Mouse (Mus musculus) cerebellum, adult (tissue): ENCODE measurements around the gene Hist2h3c2.
"Not testable (repeated sequence)": the region's sequence is repeated elsewhere in the genome, so short reads cannot be mapped to it uniquely, and the experiment has no call there.

Experiments
- ATAC-seq: cut with Nextera tagmentation; 2 replicates; pipeline ENCODE4 v1.9.2; 2017; ENCODE audit warnings: mild to moderate bottlenecking, moderate library complexity, mixed read lengths; ENCODE audit not compliant: insufficient number of reproducible peaks, low FRiP score, low TSS enrichment

The Hist2h3c2 gene

DNA sequence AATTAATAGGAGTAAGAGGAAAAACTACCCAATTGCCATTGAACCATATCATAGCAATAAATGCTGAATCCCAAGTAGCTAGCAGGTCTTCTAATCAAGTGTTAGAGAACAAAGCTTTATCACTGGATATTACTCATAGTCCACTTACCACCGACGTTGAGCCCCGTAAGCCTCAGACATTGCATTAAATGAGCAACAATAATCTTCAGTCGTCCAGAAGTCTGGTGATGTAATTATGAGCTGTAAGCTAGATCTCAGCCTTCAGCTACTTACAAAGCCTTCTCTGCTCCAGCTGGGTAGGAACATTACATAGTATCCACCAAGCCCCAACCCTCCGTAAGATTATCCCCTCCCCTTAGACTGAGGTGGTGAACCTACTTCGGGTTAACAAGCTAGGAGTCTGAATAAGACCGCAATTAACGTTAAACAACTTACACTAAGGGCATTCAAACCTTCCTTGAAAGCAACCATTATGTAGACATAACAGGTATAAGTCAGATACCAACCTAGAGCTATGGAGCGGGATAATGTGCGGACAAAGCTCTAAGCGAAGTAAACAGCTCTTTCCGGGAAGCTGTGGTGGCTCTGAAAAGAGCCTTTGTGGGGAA lies 919 bp downstream of the Hist2h3c2 start:
- ATAC-seq, result no peak

DNA sequence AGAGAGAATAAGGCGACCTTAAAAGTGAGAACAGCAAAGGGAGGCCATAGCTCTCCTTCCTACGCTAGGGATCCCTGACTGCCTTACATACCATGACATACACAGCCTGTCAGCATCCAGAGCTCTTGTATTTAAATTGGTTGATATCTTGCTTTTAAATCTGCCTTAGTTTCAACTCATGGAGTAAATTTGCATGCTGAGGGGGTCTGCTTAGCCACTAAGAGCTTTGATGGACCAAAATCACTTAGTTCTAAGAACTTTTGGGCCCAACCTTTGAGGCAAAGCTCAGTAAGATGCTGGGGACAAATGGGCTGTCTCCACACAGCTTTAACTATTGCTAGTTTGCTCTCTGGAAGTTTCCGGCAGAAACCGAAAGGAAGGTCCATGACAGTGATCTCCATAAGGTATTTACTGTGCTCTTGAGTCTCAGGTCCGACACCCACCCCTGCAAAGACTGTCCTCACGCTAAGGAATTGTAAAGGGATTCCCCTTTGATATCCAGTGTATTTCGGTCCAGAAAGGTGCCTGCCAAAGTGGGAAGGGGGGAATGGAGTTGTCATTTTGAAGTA lies 1.5 kb downstream of the Hist2h3c2 start:
- ATAC-seq, result no peak

DNA sequence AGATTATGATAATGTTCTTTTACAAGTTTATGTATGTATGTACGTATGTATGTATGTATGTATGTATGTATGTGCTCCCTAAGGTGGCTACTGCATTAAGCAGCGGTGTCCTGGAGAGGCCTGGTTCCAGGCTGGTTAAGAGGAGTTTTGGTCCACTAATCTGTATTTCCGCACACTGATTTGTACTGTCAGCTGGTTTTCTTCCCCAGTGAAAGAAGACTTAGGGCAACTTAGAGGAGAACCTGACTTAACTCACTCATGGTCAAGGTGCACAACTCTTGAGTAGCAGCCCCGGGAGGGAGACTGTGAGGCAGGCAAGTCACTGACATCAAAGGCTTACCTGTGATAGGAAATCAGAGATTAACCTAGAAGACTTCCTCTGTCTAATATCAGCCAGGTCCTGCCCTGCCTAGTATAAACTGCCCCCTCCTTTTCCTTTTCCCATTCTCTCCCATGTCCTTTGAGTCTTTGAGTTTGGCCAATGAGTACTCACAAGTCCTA lies 2.0 kb downstream of the Hist2h3c2 start:
- ATAC-seq, result no peak

- ATAC-seq, result no peak
These were observed 3.1 kb downstream of the Hist2h3c2 start for GRCm38 (mm10) chr3:96235836-96236235.

DNA sequence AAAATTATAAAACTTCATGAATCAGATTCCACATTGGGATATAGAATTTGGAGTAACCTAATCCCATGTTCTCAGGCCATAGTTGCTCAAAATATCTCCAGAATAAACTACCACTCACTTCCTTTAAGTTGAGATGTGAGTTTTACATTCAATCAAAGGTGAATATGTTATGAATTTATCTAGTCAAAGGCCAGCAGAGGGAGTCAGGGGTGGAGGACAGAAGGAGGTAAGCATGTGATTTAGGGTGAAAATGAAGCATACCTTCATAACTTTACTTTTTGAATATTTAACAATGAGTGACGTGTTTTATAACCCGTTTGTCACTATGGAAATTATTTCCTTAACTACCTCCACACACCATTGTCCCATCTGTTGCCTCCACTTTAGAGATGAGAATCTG lies 4.0 kb downstream of the Hist2h3c2 start:
- no peak for ATAC-seq

- ATAC-seq, result no peak
These were observed 7.2 kb downstream of the Hist2h3c2 start for GRCm38 (mm10) chr3:96231758-96232120.

DNA sequence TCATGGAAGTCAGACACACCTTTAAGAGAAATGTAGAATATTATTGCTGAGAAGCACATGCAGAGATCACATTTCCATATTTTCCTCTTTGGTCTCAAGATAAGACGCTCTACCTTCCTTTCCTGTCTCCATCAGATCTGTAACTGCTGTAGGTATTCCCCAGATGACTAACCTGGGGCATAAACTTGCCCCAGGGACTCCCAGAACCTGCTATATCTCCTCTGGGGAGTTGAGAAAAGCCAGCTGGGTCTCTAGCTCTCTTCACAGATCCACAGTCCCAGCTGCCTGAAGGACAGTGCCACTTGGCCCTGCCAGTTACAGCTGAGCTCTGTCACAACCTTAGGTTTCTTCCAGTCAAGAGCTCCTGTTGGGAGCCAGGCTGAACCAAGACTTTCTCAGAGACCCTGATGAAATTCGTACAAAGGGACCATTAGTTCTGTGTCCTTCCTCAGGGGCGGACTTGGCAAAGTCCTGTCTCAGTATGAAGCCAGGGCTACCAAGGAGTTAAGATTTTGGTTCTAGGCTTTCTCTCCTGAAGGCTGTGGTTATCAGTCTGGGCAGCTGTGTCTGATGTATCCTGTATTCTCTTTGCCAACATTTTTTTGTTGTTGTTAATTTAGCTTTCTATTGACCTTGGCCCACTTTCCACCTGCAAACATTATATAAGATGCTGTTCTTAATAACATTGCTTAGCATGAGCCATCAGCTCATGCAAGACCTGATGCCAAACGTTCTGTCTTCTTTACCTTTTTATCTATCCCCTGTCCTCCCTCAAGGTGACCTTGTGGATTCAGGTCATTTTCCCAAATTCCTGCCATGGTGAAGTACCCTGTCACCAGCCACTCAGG lies 7.8 kb downstream of the Hist2h3c2 start:
- ATAC-seq, result no peak

DNA sequence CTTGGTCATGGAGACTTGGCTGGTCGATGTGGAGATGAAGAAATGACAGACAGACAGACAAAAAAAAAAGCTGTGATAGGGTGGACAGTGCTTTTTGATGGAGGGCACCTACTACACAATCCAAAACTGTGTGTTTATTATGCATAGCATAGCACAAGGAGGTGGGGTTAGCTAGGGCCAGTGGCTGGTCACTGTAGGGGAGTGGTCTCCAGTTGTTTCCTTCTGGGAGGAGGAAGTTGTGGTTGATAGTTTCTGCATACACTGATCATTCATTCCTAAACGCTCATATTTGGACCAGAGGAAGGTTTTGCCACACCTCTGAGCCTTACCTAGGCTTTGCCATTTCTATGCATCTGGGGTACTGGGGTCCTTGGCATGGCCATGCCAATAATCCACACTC lies 8.5 kb downstream of the Hist2h3c2 start:
- no peak for ATAC-seq

GRCm38 (mm10) chr3:96228828-96229227 lies 10.1 kb downstream of the Hist2h3c2 start:
- ATAC-seq, result no peak

- ATAC-seq, result no peak
These were observed 12.0 kb downstream of the Hist2h3c2 start for GRCm38 (mm10) chr3:96226695-96227648.

DNA sequence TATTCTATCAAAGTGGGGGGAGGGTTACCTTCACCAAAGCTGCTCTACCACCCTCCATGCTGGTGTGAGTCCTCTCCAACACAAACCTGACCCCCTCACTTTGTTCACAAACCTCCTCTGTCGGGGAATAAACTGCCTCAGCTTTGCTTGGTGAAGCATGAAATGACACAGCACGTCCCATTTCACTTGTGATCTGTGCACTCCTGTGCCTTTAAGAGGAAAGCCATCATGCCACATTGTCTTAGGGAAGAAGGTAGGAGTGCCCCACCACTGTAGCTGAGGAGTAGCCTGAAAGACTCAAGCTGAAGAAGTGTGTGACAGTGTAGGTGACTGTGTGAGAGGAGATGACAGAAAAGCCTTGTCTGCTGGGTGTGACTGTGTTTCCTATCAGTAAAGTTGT lies 13.5 kb downstream of the Hist2h3c2 start:
- no peak for ATAC-seq

GRCm38 (mm10) chr3:96222774-96223173 lies 16.2 kb downstream of the Hist2h3c2 start:
- no peak for ATAC-seq

GRCm38 (mm10) chr3:96221640-96222038 lies 17.3 kb downstream of the Hist2h3c2 start:
- no peak for ATAC-seq

DNA sequence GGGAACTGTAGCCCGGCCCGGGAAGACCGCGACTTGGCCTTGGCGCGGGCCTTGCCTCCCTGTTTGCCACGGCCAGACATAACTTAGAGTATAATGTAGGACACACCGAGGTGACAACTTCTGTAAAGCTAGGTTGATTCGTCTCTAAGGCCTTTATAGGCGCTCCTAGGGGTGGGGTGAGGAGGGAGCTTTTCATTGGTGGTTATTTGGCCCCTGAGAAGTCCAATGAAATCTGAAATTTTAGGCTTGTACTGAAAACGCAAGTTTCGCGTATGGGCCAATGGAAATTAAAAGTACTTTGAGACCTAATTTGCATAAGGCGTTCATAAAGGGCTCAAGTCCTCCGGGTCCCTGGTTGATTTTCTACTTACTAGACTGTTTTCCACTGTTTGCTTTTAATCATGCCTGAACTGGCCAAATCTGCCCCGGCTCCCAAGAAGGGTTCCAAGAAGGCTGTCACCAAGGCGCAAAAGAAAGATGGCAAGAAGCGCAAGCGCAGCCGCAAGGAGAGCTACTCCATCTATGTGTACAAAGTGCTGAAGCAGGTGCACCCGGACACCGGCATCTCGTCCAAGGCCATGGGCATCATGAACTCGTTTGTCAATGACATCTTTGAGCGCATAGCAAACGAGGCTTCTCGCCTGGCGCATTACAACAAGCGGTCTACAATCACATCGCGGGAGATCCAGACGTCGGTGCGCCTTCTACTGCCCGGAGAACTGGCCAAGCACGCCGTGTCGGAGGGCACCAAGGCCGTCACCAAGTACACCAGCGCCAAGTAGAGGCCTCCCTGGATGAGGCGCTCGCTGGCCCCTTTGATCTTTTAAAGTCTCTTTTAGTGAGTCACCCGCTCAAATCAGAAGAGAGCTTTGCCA lies 17.9 kb downstream of the Hist2h3c2 start, which contains the start of the genes Hist2h2ac and Hist2h2be:
Hist2h2ac (minus strand) TSS at position 116 of the 875 bp plus-strand sequence.
Hist2h2be (plus strand) TSS at position 355 of the 875 bp plus-strand sequence.
- ATAC-seq, result peak; percentile 90

DNA sequence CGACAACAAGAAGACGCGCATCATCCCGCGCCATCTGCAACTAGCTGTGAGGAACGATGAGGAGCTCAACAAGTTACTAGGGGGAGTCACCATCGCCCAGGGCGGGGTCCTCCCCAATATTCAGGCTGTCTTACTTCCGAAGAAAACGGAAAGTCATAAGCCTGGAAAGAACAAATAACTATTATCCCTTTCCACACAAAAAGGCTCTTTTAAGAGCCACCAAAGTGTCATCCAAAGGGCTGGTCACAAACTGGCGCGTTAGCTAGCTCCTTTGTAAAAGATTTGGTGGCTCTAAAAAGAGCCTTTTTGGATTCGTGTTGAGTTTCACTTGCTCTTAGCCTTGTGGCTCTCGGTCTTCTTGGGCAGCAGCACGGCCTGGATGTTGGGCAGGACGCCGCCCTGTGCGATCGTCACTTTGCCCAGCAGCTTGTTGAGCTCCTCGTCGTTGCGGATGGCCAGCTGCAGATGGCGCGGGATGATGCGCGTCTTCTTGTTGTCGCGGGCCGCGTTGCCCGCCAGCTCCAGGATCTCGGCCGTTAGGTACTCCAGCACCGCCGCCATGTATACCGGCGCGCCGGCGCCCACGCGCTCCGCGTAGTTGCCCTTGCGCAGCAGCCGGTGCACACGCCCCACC lies 18.7 kb downstream of the Hist2h3c2 start:
- not testable (repeated sequence) for ATAC-seq

- peak; percentile 89 for ATAC-seq
These were observed 19.2 kb downstream of the Hist2h3c2 start, which contains the start of the genes Bola1 and Hist2h2ab for GRCm38 (mm10) chr3:96219661-96220130. Bola1 (minus strand) TSS chr3:96219709. Hist2h2ab (plus strand) TSS chr3:96219865.

- ATAC-seq, result peak; percentile 17; the same call in 1 of the 2 replicates
These were observed 19.7 kb downstream of the Hist2h3c2 start for GRCm38 (mm10) chr3:96219191-96219641.

- ATAC-seq, result no peak
These were observed 29.7 kb downstream of the Hist2h3c2 start for GRCm38 (mm10) chr3:96209242-96209641.
